Comparison of ENCODE assay signal across 38 mouse cellular contexts in genomic region chr11:83568061-83568460, GRCm38 (mm10). TPM values are rescaled to one million over a fixed set of nuclear protein-coding genes. Genes with fewer than 3 reads are reported as not detected.
"Had no signal": no experiment of that assay in that cellular context is flagged by ENCODE, and none has a peak within 500 bp of the region (broad histone marks: within the 10 kb centered on the region; RNA-seq: fewer than 3 reads in every experiment).

No protein-coding gene starts in this region.

- DNase-seq: cerebellum, postnatal 10 days; cerebellum, postnatal 14 days; cerebellum, postnatal 25 days; cerebellum, postnatal 36 days; embryo, embryonic 11 days; forebrain, postnatal 0 days; gastrocnemius, adult 2 months; gastrocnemius, postnatal 10 days; gastrocnemius, postnatal 14 days; gastrocnemius, postnatal 25 days; gastrocnemius, postnatal 36 days; heart, adult 18-20 months; heart, adult 2 months had no signal

RNA-seq across cellular contexts. Expression of gene Ccl9, which starts 10.4 kb away (rescaled TPM):
- polyA plus RNA-seq: erythroblast, embryonic 14.5 days had no signal

RNA-seq across cellular contexts. Expression of gene Ccl6, which starts 24.8 kb away (rescaled TPM):
- polyA plus RNA-seq: erythroblast, embryonic 14.5 days had no signal

RNA-seq across cellular contexts. Expression of gene Ccl5, which starts 37.7 kb away (rescaled TPM):
- total RNA-seq: forebrain, postnatal 0 days; gastrocnemius, adult 18-20 months; gastrocnemius, adult 2 months; gastrocnemius, adult 8-10 months; gastrocnemius, postnatal 10 days; gastrocnemius, postnatal 14 days; gastrocnemius, postnatal 25 days; gastrocnemius, postnatal 36 days; gastrocnemius, postnatal 4 days had no signal
- polyA plus RNA-seq: embryonic facial prominence, embryonic 10.5 days; embryonic facial prominence, embryonic 11.5 days; embryonic facial prominence, embryonic 13.5 days; erythroblast, embryonic 14.5 days; forebrain, embryonic 11.5 days; forebrain, embryonic 12.5 days; forebrain, embryonic 13.5 days; forebrain, embryonic 15.5 days; heart, embryonic 10.5 days; heart, embryonic 11.5 days had no signal

RNA-seq across cellular contexts. Expression of gene Heatr9, which starts 46.1 kb away (rescaled TPM):
- total RNA-seq: common myeloid progenitor, adult 5-6 weeks; forebrain, postnatal 0 days; gastrocnemius, adult 18-20 months; gastrocnemius, adult 2 months; gastrocnemius, adult 8-10 months; gastrocnemius, postnatal 10 days; gastrocnemius, postnatal 14 days; gastrocnemius, postnatal 25 days; gastrocnemius, postnatal 36 days; gastrocnemius, postnatal 4 days; granulocyte monocyte progenitor cell, adult 5-6 weeks; heart, adult 2 months; heart, adult 8-10 months had no signal
- polyA plus RNA-seq: cortical plate, adult 2 months; embryonic facial prominence, embryonic 10.5 days; embryonic facial prominence, embryonic 11.5 days; embryonic facial prominence, embryonic 12.5 days; embryonic facial prominence, embryonic 13.5 days; embryonic facial prominence, embryonic 14.5 days; embryonic facial prominence, embryonic 15.5 days; erythroblast, embryonic 14.5 days; forebrain, embryonic 10.5 days; forebrain, embryonic 11.5 days; forebrain, embryonic 13.5 days; forebrain, embryonic 14.5 days; forebrain, embryonic 15.5 days; forebrain, embryonic 16.5 days; forebrain, postnatal 0 days; frontal cortex, adult 2 months; gonadal fat pad, adult 2 months; heart, adult 2 months; heart, embryonic 10.5 days; heart, embryonic 11.5 days had no signal
